Mouse (Mus musculus) embryonic facial prominence, embryonic 13.5 days (tissue): ENCODE measurements at regions not wholly inside any gene's neighbourhood (a gene's known extent, or its start where the extent isn't known, plus 50 kb on each side); places are given as distances from the start of the nearest gene placed in this dataset.

Source experiments
- ATAC-seq: fragments of 200-750 bp; cut with Nextera tagmentation; 2 replicates; pipeline ENCODE4 v1.8.0; 2017; ENCODE audit warnings: low read depth; ENCODE audit not compliant: insufficient number of reproducible peaks, insufficient read depth, low FRiP score, low TSS enrichment
- H3K27ac ChIP-seq: fragments of 300-500 bp; sonication (generic); 2 replicates; pipeline ENCODE4 v1.5.1; 2015; ENCODE audit warnings: moderate library complexity, mild to moderate bottlenecking, inconsistent platforms
- H3K27me3 ChIP-seq: fragments of 300-500 bp; sonication (generic); 2 replicates; pipeline ENCODE4 v1.6.1; 2015; ENCODE audit warnings: mild to moderate bottlenecking, inconsistent platforms
- H3K36me3 ChIP-seq: fragments of 300-500 bp; sonication (generic); 2 replicates; pipeline ENCODE4 v1.6.1; 2015; ENCODE audit warnings: mild to moderate bottlenecking, inconsistent platforms
- H3K4me1 ChIP-seq: fragments of 300-500 bp; sonication (generic); 2 replicates; pipeline ENCODE4 v1.6.1; 2015; ENCODE audit warnings: inconsistent platforms
- H3K4me2 ChIP-seq: fragments of 300-500 bp; sonication (generic); 2 replicates; pipeline ENCODE4 v1.6.1; 2015; ENCODE audit warnings: moderate library complexity, mild to moderate bottlenecking, inconsistent platforms
- H3K4me3 ChIP-seq: fragments of 300-500 bp; sonication (generic); 2 replicates; pipeline ENCODE4 v1.5.1; 2015; ENCODE audit warnings: mild to moderate bottlenecking, inconsistent platforms
- H3K9ac ChIP-seq: fragments of 300-500 bp; sonication (generic); 2 replicates; pipeline ENCODE4 v1.6.1; 2015; ENCODE audit warnings: mild to moderate bottlenecking, inconsistent platforms
- H3K9me3 ChIP-seq: fragments of 300-500 bp; sonication (generic); 2 replicates; pipeline ENCODE4 v1.6.1; 2016; ENCODE audit warnings: inconsistent platforms
- WGBS: fragments of 180-500 bp; shearing (Covaris S2); methylation state at CpG from one replicate; pipeline ENCODE4 v1.1.7; 2015; ENCODE audit warnings: mixed read lengths; 5-methylcytosine and 5-hydroxymethylcytosine counted together

GRCm38 (mm10) chr3:60396971-60397370, 75.7 kb upstream of the Mbnl1 start:
- no peaks in the 10 kb centered on the region for H3K9me3 ChIP-seq
- H3K4me2 ChIP-seq, result no peak overlapping the region
- no peaks in the 10 kb centered on the region for H3K36me3 ChIP-seq
- no peaks in the 10 kb centered on the region for H3K4me1 ChIP-seq
- H3K27ac ChIP-seq, result no peak overlapping the region
- 70% methylated on average over 3 of the region's 3 CpGs for WGBS
- no peaks in the 10 kb centered on the region for H3K27me3 ChIP-seq
- no peak for ATAC-seq
- H3K4me3 ChIP-seq, result no peak overlapping the region
- no peak overlapping the region for H3K9ac ChIP-seq

- no peaks in the 10 kb centered on the region for H3K9me3 ChIP-seq
- no peak overlapping the region for H3K4me2 ChIP-seq
- H3K27me3 ChIP-seq, result no peaks in the 10 kb centered on the region
- no peak overlapping the region for H3K9ac ChIP-seq
- no peaks in the 10 kb centered on the region for H3K36me3 ChIP-seq
- H3K27ac ChIP-seq, result no peak overlapping the region
- no peaks in the 10 kb centered on the region for H3K4me1 ChIP-seq
- no peak overlapping the region for H3K4me3 ChIP-seq
- no peak for ATAC-seq
Measured at GRCm38 (mm10) chr3:60398796-60399195, 73.8 kb upstream of the Mbnl1 start.

- no peak overlapping the region for H3K27ac ChIP-seq
- H3K4me1 ChIP-seq, result no peaks in the 10 kb centered on the region
- H3K36me3 ChIP-seq, result no peaks in the 10 kb centered on the region
- H3K27me3 ChIP-seq, result no peaks in the 10 kb centered on the region
- H3K4me2 ChIP-seq, result no peak overlapping the region
- ATAC-seq, result no peak
- H3K4me3 ChIP-seq, result no peak overlapping the region
- H3K9me3 ChIP-seq, result no peaks in the 10 kb centered on the region
- H3K9ac ChIP-seq, result no peak overlapping the region
- 80% methylated on average over 5 of the region's 5 CpGs for WGBS
Measured at GRCm38 (mm10) chr3:60402251-60402830, 70.3 kb upstream of the Mbnl1 start.

- H3K27ac ChIP-seq, result no peak overlapping the region
- WGBS, result 79% methylated on average over 2 of the region's 2 CpGs
- H3K27me3 ChIP-seq, result no peaks in the 10 kb centered on the region
Measured at GRCm38 (mm10) chr3:60407426-60407825, 65.2 kb upstream of the Mbnl1 start.

GRCm38 (mm10) chr3:60407906-60408305, 64.7 kb upstream of the Mbnl1 start:
- Histone ChIP-seq H3K36me3 (no peaks in the 10 kb centered on the region), H3K9ac (no peak overlapping the region), H3K27ac (no peak overlapping the region), H3K4me1 (0 out of 2 replicates have a peak, but pooled peaks cover 3% of the 10 kb centered on the region), H3K9me3 (no peaks in the 10 kb centered on the region), H3K4me3 (no peak overlapping the region), H3K27me3 (no peaks in the 10 kb centered on the region), H3K4me2 (no peak overlapping the region)
- no peak for ATAC-seq
- 55% methylated on average over 1 of the region's 1 CpGs for WGBS

More at GRCm38 (mm10) chr3:60407426-60407825, 65.2 kb upstream of the Mbnl1 start:
- Histone ChIP-seq H3K4me1 (0 out of 2 replicates have a peak, but pooled peaks cover 3% of the 10 kb centered on the region), H3K9me3 (no peaks in the 10 kb centered on the region), H3K9ac (no peak overlapping the region), H3K4me3 (no peak overlapping the region), H3K36me3 (no peaks in the 10 kb centered on the region), H3K4me2 (no peak overlapping the region)
- ATAC-seq, result no peak

GRCm38 (mm10) chr3:60408553-60409282, 63.9 kb upstream of the Mbnl1 start:
- Histone ChIP-seq H3K9ac (no peak overlapping the region), H3K4me3 (peak overlapping the region; percentile 19), H3K27me3 (no peaks in the 10 kb centered on the region), H3K27ac (peak overlapping the region; percentile 69), H3K4me2 (peak overlapping the region; percentile 44), H3K4me1 (0 out of 2 replicates have a peak, but pooled peaks cover 3% of the 10 kb centered on the region), H3K36me3 (no peaks in the 10 kb centered on the region), H3K9me3 (no peaks in the 10 kb centered on the region)
- WGBS, result 32% methylated on average over 7 of the region's 7 CpGs
- no peak for ATAC-seq

- H3K4me1 ChIP-seq, result 0 out of 2 replicates have a peak, but pooled peaks cover 3% of the 10 kb centered on the region
- H3K27ac ChIP-seq, result peak overlapping the region; percentile 69
- H3K36me3 ChIP-seq, result no peaks in the 10 kb centered on the region
- H3K4me2 ChIP-seq, result peak overlapping the region; percentile 44
- H3K9ac ChIP-seq, result no peak overlapping the region
- no peak overlapping the region for H3K4me3 ChIP-seq
- H3K9me3 ChIP-seq, result no peaks in the 10 kb centered on the region
- ATAC-seq, result no peak
- H3K27me3 ChIP-seq, result no peaks in the 10 kb centered on the region
Measured at GRCm38 (mm10) chr3:60409283-60409633, 63.4 kb upstream of the Mbnl1 start.

GRCm38 (mm10) chr3:60411746-60412145, 60.9 kb upstream of the Mbnl1 start:
- Histone ChIP-seq H3K4me1 (0 out of 2 replicates have a peak, but pooled peaks cover 3% of the 10 kb centered on the region), H3K4me3 (no peak overlapping the region), H3K9ac (no peak overlapping the region), H3K9me3 (no peaks in the 10 kb centered on the region), H3K27ac (no peak overlapping the region), H3K27me3 (no peaks in the 10 kb centered on the region), H3K4me2 (no peak overlapping the region), H3K36me3 (no peaks in the 10 kb centered on the region)
- WGBS, result 75% methylated on average over 1 of the region's 1 CpGs
- ATAC-seq, result no peak

- Histone ChIP-seq H3K9ac (no peak overlapping the region), H3K27me3 (no peaks in the 10 kb centered on the region), H3K27ac (no peak overlapping the region), H3K4me2 (no peak overlapping the region), H3K9me3 (no peaks in the 10 kb centered on the region), H3K4me3 (no peak overlapping the region), H3K36me3 (no peaks in the 10 kb centered on the region), H3K4me1 (0 out of 2 replicates have a peak, but pooled peaks cover 3% of the 10 kb centered on the region)
- ATAC-seq, result no peak
Measured at GRCm38 (mm10) chr3:60412206-60412605, 60.4 kb upstream of the Mbnl1 start.

GRCm38 (mm10) chr3:60413749-60414148, 58.9 kb upstream of the Mbnl1 start:
- Histone ChIP-seq H3K9ac (no peak overlapping the region), H3K9me3 (no peaks in the 10 kb centered on the region), H3K36me3 (no peaks in the 10 kb centered on the region), H3K4me1 (no peaks in the 10 kb centered on the region), H3K27ac (no peak overlapping the region), H3K4me3 (no peak overlapping the region), H3K4me2 (no peak overlapping the region), H3K27me3 (no peaks in the 10 kb centered on the region)
- 68% methylated on average over 3 of the region's 3 CpGs for WGBS
- no peak for ATAC-seq

- Histone ChIP-seq H3K9me3 (no peaks in the 10 kb centered on the region), H3K27me3 (no peaks in the 10 kb centered on the region), H3K36me3 (no peaks in the 10 kb centered on the region), H3K9ac (no peak overlapping the region), H3K4me2 (no peak overlapping the region), H3K27ac (no peak overlapping the region), H3K4me1 (no peaks in the 10 kb centered on the region), H3K4me3 (no peak overlapping the region)
- WGBS, result 62% methylated on average over 1 of the region's 1 CpGs
- ATAC-seq, result no peak
Measured at GRCm38 (mm10) chr3:60417001-60417400, 55.6 kb upstream of the Mbnl1 start.

GRCm38 (mm10) chr3:60418652-60419051, 54.0 kb upstream of the Mbnl1 start:
- Histone ChIP-seq H3K9me3 (no peaks in the 10 kb centered on the region), H3K4me1 (no peaks in the 10 kb centered on the region), H3K36me3 (no peaks in the 10 kb centered on the region), H3K9ac (no peak overlapping the region), H3K27me3 (no peaks in the 10 kb centered on the region), H3K4me2 (no peak overlapping the region), H3K27ac (no peak overlapping the region), H3K4me3 (no peak overlapping the region)
- no peak for ATAC-seq
